Mouse (Mus musculus): ENCODE results near the gene Stxbp4. TPM values are rescaled to one million over a fixed set of nuclear protein-coding genes. Genes with fewer than 3 reads are reported as not detected.

The Stxbp4 gene
- polyA plus RNA-seq, 1 experiment from 2014 or later: 37.6 TPM

DNA sequence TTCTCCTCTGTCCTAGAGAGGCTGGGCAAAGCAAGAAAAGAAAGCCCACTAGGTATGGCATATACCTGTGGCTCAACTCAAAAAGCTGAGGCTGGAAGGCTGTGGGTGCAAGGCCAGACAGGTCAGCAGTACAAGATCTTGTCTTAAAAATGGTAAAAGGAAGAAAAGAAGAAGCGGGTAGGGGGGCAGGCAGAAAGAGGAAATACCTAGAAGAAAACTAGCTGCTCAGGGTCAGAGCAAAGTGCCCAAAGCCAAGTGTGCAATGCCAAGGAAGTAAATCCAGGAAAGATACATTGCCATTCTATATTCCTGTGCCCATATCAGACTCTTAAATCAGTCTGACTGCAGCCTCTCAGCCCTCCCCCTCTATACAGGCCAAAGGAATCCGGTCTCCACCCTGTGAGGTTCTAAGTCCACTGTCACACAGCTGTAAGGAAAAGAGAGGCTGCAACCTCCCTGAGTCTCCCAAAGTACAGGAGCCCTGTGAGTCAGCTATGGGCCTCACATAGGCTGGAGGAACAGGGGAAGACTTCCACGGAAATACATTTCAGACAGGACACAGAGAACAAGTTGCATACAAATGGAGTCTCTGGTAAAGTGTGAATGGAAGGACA, 28.4 kb upstream of the Stxbp4 start:
- 81% methylated on average over 3 of the region's 3 CpGs for WGBS

DNA sequence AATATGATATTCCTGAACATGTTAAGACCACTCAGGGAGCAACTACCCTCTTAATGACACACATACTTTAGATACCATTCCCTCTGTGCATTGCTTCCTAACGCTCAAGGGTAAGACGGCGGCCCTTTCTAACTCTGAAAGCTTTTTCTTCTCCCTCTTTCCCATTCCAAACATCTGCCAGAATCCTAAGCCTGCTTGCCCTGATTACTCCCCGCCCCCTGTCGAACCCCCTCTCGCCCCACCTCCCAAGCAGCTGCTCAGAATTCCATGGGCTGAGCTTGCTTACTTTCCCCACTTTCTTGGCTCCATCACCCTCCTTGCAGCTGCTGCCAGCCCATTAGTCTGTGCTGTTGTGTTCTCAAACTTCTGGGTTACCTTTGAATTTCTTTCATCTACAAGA, 27.3 kb upstream of the Stxbp4 start:
- Histone ChIP-seq H3K36me3 (peaks cover 23% of the 10 kb centered on the region), H3K9me3 (replicated peaks) (no peaks in the 10 kb centered on the region), H3K27ac (replicated peaks) (peak overlapping the region; percentile 77), H3K4me3 (no peak overlapping the region), H3K27me3 (ENCODE audit: low read depth, poor library complexity, severe bottlenecking) (no peaks in the 10 kb centered on the region), H3K4me1 (peaks cover 41% of the 10 kb centered on the region)
- WGBS: 8% methylated on average over 6 of the region's 6 CpGs
- DNase-seq (ENCODE audit: low spot score): peak; percentile 41

More for the DNA sequence above, 28.4 kb upstream of the Stxbp4 start:
- Histone ChIP-seq H3K9me3 (replicated peaks) (no peaks in the 10 kb centered on the region), H3K27me3 (ENCODE audit: low read depth, poor library complexity, severe bottlenecking) (no peaks in the 10 kb centered on the region), H3K4me3 (no peak overlapping the region), H3K4me1 (peaks cover 41% of the 10 kb centered on the region), H3K36me3 (peaks cover 20% of the 10 kb centered on the region), H3K27ac (replicated peaks) (peak overlapping the region; percentile 77)
- no peak for DNase-seq (ENCODE audit: low spot score)

DNA sequence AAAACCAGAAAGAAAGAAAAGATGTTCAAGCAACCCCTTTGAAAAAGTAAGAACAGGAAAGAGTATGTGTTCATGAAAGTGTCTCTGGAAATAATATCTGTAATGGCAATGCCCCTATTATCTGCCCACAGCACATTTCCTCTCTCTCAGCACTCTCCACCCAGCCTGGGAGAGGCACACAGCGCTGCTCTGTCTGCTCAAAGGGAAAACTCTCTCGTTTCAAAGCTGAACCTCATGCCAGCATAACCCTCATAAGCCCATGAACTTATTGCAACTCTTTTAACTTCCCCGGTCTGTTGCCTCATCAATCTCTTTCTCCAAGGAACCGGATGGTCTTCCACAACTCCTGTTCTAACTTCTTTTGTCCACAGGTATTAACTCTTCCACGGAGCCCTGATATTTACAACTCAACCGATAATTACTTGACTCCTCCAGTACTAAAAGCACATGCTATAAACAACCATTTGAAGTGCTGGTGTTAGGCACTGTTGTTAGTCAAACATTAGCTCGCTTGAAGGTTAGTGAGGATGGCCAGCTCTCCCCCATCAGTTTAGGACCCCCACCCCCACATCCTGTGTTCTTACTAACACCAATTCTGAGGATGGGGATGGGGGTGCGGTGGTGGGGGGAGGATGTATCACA, 26.6 kb upstream of the Stxbp4 start:
- no peak overlapping the region for H3K4me3 ChIP-seq
- H3K27me3 ChIP-seq (ENCODE audit: low read depth, poor library complexity, severe bottlenecking): no peaks in the 10 kb centered on the region
- peak; percentile 19 for DNase-seq (ENCODE audit: low spot score)
- peak overlapping the region; percentile 77 for H3K27ac ChIP-seq (replicated peaks)
- no peaks in the 10 kb centered on the region for H3K9me3 ChIP-seq (replicated peaks)
- peaks cover 16% of the 10 kb centered on the region for H3K36me3 ChIP-seq
- 41% methylated on average over 8 of the region's 8 CpGs for WGBS
- H3K4me1 ChIP-seq: peaks cover 41% of the 10 kb centered on the region

DNA sequence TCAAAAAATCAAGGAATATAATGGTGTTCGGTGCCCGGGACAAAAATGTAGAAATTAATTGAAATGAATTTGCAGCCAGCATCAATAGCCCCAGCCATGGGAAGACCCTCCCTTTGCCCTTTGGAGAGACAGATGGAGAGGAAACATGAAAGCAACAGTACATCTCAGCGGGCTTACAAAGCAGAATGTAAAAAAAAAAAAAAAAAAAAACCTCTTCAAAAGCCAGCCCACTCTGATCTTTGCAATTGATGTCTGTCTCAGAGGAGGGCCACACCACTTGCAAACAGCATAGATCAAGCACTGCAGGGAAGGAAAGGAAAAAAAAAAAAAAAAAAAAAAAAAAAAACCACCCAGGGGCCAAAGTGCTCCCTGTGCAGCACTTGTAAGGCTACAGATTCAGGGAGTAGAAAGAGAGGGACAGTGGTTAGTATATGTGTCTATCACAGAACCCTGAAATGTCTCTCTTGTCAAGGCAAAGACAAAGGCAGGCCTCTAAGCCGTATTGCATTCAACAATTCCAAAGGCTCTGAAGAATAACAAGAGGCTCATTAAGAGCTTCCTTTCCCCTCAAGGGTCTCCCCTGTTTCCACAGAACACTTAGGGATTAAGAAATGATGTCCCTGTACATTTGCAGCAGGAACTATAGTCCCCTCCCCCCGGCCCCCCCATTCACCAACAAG, 25.9 kb upstream of the Stxbp4 start:
- peaks cover 18% of the 10 kb centered on the region for H3K36me3 ChIP-seq
- peak; percentile 14 for DNase-seq (ENCODE audit: low spot score)
- peaks cover 41% of the 10 kb centered on the region for H3K4me1 ChIP-seq
- 30% methylated on average over 5 of the region's 5 CpGs for WGBS
- no peaks in the 10 kb centered on the region for H3K27me3 ChIP-seq (ENCODE audit: low read depth, poor library complexity, severe bottlenecking)
- peak overlapping the region; percentile 77 for H3K27ac ChIP-seq (replicated peaks)
- H3K9me3 ChIP-seq (replicated peaks): no peaks in the 10 kb centered on the region
- H3K4me3 ChIP-seq: no peak overlapping the region

DNA sequence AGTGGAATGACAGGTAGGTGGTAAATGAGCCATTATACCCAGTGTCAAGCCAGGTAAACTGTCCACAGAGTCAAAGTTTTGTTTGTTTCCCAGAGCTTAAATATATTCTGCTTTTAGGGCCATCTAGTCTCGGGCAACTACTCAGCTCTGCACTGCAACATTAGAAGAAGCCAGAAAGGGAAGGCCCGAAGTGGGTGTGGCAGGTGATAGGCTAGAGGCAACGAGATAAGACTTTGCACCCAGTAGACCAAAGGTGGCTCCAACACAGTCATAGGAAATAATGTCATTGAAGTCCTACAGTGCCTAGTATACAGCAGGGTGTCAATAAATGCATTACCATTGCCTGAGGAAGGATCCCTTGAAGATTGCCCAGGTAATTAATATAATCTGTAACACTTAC, 25.2 kb upstream of the Stxbp4 start:
- DNase-seq (ENCODE audit: low spot score): no peak
- Histone ChIP-seq H3K4me3 (no peak overlapping the region), H3K9me3 (replicated peaks) (no peaks in the 10 kb centered on the region), H3K27me3 (ENCODE audit: low read depth, poor library complexity, severe bottlenecking) (no peaks in the 10 kb centered on the region), H3K4me1 (peaks cover 41% of the 10 kb centered on the region), H3K27ac (replicated peaks) (peak overlapping the region; percentile 65), H3K36me3 (peaks cover 16% of the 10 kb centered on the region)
- 82% methylated on average over 3 of the region's 3 CpGs for WGBS

DNA sequence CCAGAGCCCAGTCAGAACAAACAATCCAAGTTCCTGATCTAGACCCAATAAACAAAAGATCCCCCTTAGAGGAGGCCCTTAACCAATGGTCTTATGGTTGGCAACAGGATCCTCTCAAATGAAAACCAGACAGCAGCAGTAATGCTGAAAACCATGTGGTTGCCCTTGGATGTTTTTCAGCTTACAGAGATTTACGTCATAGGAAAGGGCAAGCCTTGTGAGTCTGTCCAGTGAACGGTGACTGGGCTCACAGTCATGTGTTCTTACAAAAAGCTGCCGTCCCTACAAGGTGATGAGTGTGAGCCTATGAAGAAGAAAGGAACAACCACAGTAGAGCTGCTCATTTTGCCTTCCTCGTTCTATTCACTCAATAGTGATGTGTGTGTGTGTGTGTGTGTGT, 22.8 kb upstream of the Stxbp4 start:
- H3K4me1 ChIP-seq: peaks cover 29% of the 10 kb centered on the region
- H3K9me3 ChIP-seq (replicated peaks): no peaks in the 10 kb centered on the region
- H3K27me3 ChIP-seq (ENCODE audit: low read depth, poor library complexity, severe bottlenecking): no peaks in the 10 kb centered on the region
- H3K36me3 ChIP-seq: peaks cover 39% of the 10 kb centered on the region
- WGBS: 93% methylated on average over 4 of the region's 4 CpGs
- no peak for DNase-seq (ENCODE audit: low spot score)
- H3K27ac ChIP-seq (replicated peaks): no peak overlapping the region
- no peak overlapping the region for H3K4me3 ChIP-seq

DNA sequence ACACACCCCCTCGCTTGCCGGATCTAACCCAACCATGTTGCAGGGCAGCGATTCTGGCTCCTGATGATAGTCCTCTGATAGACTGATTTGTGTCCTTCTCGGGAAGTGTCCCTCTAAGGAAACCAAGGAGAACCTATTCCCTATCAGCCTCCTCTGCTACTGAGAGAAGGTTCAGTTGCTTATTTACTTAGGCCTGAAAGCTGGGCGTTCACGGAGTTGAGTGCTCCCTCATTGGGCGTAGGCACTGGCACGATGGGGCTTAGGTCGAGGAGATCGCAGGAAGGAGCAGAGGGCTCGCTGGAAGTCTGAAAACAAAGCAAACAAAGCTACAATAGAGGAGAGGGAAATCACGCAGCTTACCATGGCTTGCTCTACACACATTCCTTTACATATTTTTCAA, 19.6 kb upstream of the Stxbp4 start:
- WGBS: 83% methylated on average over 12 of the region's 12 CpGs
- Histone ChIP-seq H3K9me3 (replicated peaks) (no peaks in the 10 kb centered on the region), H3K36me3 (peaks cover 53% of the 10 kb centered on the region), H3K27ac (replicated peaks) (no peak overlapping the region), H3K27me3 (ENCODE audit: low read depth, poor library complexity, severe bottlenecking) (no peaks in the 10 kb centered on the region), H3K4me1 (no peaks in the 10 kb centered on the region), H3K4me3 (no peak overlapping the region)
- DNase-seq (ENCODE audit: low spot score): no peak

DNA sequence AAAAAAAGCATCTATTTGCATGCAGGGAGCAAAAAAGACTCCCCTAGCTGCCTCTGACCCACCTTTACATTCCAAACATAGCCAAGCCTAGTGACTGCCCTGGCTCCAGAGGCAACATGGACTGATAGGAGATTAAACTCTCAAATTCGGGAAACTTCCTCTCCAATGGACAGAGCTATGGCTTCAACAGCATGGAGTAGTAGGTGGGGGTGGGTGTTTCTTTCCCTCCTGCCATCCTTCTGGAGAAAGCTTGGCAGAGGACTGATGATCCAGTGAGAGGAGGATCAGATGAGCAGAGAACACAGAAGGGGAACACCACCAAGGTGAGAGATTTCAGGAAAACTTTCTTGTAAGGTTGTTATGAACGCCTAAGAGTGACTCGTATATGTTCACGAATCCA, 14.7 kb upstream of the Stxbp4 start:
- peaks cover 80% of the 10 kb centered on the region for H3K36me3 ChIP-seq
- H3K27ac ChIP-seq (replicated peaks): no peak overlapping the region
- no peaks in the 10 kb centered on the region for H3K4me1 ChIP-seq
- no peaks in the 10 kb centered on the region for H3K9me3 ChIP-seq (replicated peaks)
- WGBS: 87% methylated on average over 4 of the region's 4 CpGs
- H3K4me3 ChIP-seq: no peak overlapping the region
- no peak for DNase-seq (ENCODE audit: low spot score)
- no peaks in the 10 kb centered on the region for H3K27me3 ChIP-seq (ENCODE audit: low read depth, poor library complexity, severe bottlenecking)

DNA sequence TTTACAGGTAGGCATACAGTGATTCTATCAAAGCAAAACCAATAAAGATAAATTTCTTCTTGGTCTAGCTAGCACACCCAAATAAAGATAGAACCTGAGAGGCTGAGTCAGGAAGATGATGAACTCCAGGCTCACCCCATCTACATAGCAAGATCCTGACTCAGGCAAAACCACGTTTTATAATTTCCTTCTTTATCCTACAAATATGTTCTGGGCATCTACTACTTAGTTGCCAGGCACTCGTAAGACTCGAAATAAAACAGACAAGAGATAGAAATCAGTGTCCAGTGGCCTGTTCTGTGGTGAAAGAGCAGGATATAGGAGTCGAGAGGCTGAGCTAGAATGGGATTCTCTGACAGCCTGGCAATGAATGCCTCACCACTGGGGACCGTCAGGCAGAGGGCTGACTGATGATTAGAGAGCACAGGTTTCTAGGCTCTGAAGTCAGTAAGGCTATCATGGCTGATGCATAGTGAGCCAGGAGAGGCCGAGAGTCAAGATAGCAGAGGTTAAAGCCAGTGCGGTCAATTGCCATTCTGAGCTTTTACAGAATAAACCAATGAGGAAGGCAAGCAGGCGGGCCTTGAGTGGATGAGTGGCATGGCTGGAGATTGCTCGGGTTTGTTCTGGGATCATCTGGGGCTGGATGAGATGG, 12.5 kb upstream of the Stxbp4 start:
- no peak for DNase-seq (ENCODE audit: low spot score)
- H3K27me3 ChIP-seq (ENCODE audit: low read depth, poor library complexity, severe bottlenecking): no peaks in the 10 kb centered on the region
- peaks cover 80% of the 10 kb centered on the region for H3K36me3 ChIP-seq
- no peak overlapping the region for H3K4me3 ChIP-seq
- WGBS: 82% methylated on average over 9 of the region's 9 CpGs
- no peaks in the 10 kb centered on the region for H3K4me1 ChIP-seq
- no peaks in the 10 kb centered on the region for H3K9me3 ChIP-seq (replicated peaks)
- no peak overlapping the region for H3K27ac ChIP-seq (replicated peaks)

DNA sequence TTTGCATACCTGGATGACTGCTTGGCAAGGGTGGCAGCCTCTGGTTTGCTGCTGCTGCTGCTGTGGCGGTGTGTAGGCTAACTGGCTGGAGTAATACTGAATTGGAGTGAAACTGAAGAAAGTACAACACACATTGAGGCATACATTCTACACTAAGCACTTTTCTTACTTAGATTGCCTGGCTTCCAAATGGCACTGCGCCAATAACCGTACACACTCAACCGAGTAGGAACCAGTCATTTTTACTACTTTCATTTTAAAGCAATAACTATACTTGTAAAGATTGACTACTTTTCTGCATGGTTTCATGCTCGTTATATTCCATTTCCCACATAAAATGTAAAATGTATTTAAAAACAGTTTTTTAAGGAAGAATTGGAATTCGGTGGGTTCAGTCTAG, 11.9 kb upstream of the Stxbp4 start:
- no peaks in the 10 kb centered on the region for H3K4me1 ChIP-seq
- H3K4me3 ChIP-seq: no peak overlapping the region
- 97% methylated on average over 6 of the region's 6 CpGs for WGBS
- H3K27me3 ChIP-seq (ENCODE audit: low read depth, poor library complexity, severe bottlenecking): no peaks in the 10 kb centered on the region
- peaks cover 81% of the 10 kb centered on the region for H3K36me3 ChIP-seq
- no peak for DNase-seq (ENCODE audit: low spot score)
- no peaks in the 10 kb centered on the region for H3K9me3 ChIP-seq (replicated peaks)
- no peak overlapping the region for H3K27ac ChIP-seq (replicated peaks)

DNA sequence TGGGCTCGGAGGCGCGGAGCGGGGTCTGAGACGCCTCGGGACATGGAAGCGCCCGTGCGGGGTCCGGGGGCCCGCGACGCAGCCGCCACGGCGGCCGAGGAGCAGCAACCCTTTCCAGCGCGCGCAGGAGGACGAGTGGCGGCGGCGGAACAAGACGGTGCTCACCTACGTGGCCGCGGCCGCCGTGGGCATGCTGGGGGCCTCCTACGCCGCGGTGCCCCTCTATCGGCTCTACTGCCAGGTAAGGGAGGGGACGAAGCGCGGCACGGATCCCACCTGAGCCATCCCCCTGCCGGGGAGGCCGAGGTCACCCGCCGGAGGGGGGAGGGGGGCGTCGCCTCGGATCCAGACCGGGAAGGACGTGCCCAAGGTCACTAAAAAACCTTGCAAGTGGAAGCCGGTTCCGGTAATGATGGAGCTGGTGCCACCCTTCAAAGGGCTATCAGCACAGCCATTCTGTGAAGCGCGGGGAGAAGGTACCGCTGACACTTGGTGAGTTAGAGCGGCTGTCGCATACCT, 487 bp upstream of the Stxbp4 start:
- Histone ChIP-seq H3K4me3 (peak overlapping the region; percentile 95), H3K27me3 (ENCODE audit: low read depth, poor library complexity, severe bottlenecking) (no peaks in the 10 kb centered on the region), H3K36me3 (peaks cover 32% of the 10 kb centered on the region), H3K27ac (replicated peaks) (peak overlapping the region; percentile 96), H3K9me3 (replicated peaks) (no peaks in the 10 kb centered on the region), H3K4me1 (peaks cover 27% of the 10 kb centered on the region)
- no peak for DNase-seq (ENCODE audit: low spot score)
- WGBS: under 1% methylated on average over 54 of the region's 54 CpGs

DNA sequence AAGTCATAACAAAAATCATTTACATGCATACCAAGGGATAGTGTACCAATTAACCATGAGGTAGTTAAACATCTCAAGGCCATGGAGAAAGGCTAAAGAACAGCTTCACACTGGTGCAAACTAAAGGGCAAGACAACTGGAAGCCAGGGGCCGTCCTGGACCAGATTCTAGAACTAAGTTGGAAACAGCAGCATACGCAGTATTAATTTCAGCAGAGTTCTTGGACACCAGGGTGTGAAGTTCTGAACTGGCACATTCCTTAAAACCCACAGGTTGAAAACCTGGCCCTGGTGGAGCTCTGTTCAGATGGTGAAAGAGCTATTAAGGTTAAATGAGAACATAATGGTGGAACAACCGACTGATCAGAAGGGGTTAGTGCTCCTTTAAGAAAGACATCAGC, 3.2 kb downstream of the Stxbp4 start:
- WGBS: 89% methylated on average over 3 of the region's 3 CpGs
- no peak for DNase-seq (ENCODE audit: low spot score)
- peaks cover 21% of the 10 kb centered on the region for H3K4me1 ChIP-seq
- H3K4me3 ChIP-seq: no peak overlapping the region
- H3K27me3 ChIP-seq (ENCODE audit: low read depth, poor library complexity, severe bottlenecking): no peaks in the 10 kb centered on the region
- no peak overlapping the region for H3K27ac ChIP-seq (replicated peaks)
- peaks cover 18% of the 10 kb centered on the region for H3K36me3 ChIP-seq
- no peaks in the 10 kb centered on the region for H3K9me3 ChIP-seq (replicated peaks)

All from midbrain, embryonic 10.5 days (tissue).